Mouse (Mus musculus): ENCODE results near the gene Mcm7. TPM values are rescaled to one million over a fixed set of nuclear protein-coding genes. Genes with fewer than 3 reads are reported as not detected.

The Mcm7 gene
- total and polyA plus RNA-seq, 3 experiments = 202 to 565 (median 255) TPM

GRCm38 (mm10) chr5:138186950-138187638, 14.9 kb upstream of the Mcm7 start, which contains the start of the genes Taf6 and Cnpy4:
Gene Taf6 (minus strand): TSS chr5:138187451.
Gene Cnpy4 (plus strand): TSS chr5:138187485.
- TF ChIP-seq HCFC1 (IDR thresholded peaks at IDR 0.05; ENCODE audit: low read depth, low read length) (peak; percentile 84), TCF12 (IDR thresholded peaks at IDR 0.05; ENCODE audit: low read depth, low read length) (peak; percentile 75), POLR2A (IDR thresholded peaks at IDR 0.05; ENCODE audit: control insufficient read depth in 1 of 2, insufficient read depth in 1 of 2, low read depth in 1 of 2, low read length in 2 of 2, poor library complexity in 1 of 2) (peak; percentile 98 to 100), MYC (IDR thresholded peaks at IDR 0.05; ENCODE audit: low read depth, low read length) (no peak), SIN3A (IDR thresholded peaks at IDR 0.05; ENCODE audit: low read length) (peak; percentile 83), JUND (IDR thresholded peaks at IDR 0.05; ENCODE audit: low read depth, low read length) (no peak), NRF1 (IDR thresholded peaks at IDR 0.05; ENCODE audit: insufficient read depth, low read depth, low read length, poor library complexity, severe bottlenecking) (peak; percentile 86), CHD1 (IDR thresholded peaks at IDR 0.05; ENCODE audit: low read depth, low read length) (no peak), RCOR1 (IDR thresholded peaks at IDR 0.05; ENCODE audit: low read depth, low read length) (no peak), E2F4 (IDR thresholded peaks at IDR 0.05; ENCODE audit: borderline replicate concordance, low read depth, low read length) (peak; percentile 84; the same call in 1 of the 2 replicates), TBP (IDR thresholded peaks at IDR 0.05; ENCODE audit: low read depth, low read length) (peak; percentile 95), MAFK (IDR thresholded peaks at IDR 0.05; ENCODE audit: borderline replicate concordance, low read depth, low read length) (no peak), NELFE (IDR thresholded peaks at IDR 0.05; ENCODE audit: low read depth, low read length) (peak; percentile 93), GATA1 (IDR thresholded peaks at IDR 0.05; ENCODE audit: low read depth, low read length) (0 out of 2 replicates have a peak, but pooled peaks have one; percentile 24), ZNF384 (IDR thresholded peaks at IDR 0.05; ENCODE audit: low read depth, low read length) (peak; percentile 99), EP300 (IDR thresholded peaks at IDR 0.05; ENCODE audit: low read depth in 1 of 2, low read length in 2 of 2) (no peak), MXI1 (IDR thresholded peaks at IDR 0.05; ENCODE audit: low read depth, low read length) (peak; percentile 62)
- H3K36me3 ChIP-seq (ENCODE audit: control insufficient read depth in 1 of 2, insufficient read depth in 2 of 2, low read length in 2 of 2) = peaks cover 0 to 5% of the 10 kb centered on the region in 2 experiments; a peak in 2 of 4 replicates

DNA sequence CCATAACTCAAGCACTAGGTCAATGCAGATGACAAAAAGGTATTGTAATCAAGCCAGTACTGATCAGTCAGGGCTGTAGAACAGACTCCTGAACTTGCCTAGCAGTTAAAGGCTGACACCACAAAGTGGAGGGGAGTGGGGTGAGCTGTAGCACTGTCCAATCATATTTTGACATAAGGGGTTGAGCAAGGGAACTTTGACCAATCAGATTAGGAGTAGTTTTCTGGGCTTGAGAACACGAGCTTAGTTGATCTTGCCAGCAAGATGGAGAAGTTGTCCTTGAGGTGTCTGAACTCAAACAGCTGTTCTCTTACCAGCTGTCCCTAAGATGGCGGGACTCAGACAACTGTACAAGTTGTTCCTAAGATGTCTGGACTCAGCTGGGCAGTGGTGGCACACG, 995 bp upstream of the Mcm7 start:
- Histone ChIP-seq H3K4me1 (ENCODE audit: control insufficient read depth in 1 of 2, insufficient read depth in 2 of 2, low read length in 2 of 2) (peaks cover 0 to 10% of the 10 kb centered on the region in 2 experiments; a peak in 2 of 4 replicates), H3K9me3 (replicated peaks; ENCODE audit: insufficient read depth, low read length) (no peaks in the 10 kb centered on the region), H3K9ac (ENCODE audit: control insufficient read depth, low read depth, low read length, poor library complexity, severe bottlenecking) (0 out of 2 replicates have a peak overlapping the region, but pooled peaks have one; percentile 81), H3K79me2 (ENCODE audit: control insufficient read depth, insufficient read depth, low read length, poor library complexity) (peaks cover 27% of the 10 kb centered on the region), H3K27ac (ENCODE audit: control insufficient read depth, low read depth, low read length) (peak overlapping the region; percentile 95), H3K27me3 (ENCODE audit: control insufficient read depth in 1 of 2, insufficient read depth in 2 of 2, low read length in 2 of 2) (no peaks in the 10 kb centered on the region), H3K4me3 (ENCODE audit: control insufficient read depth in 1 of 2, insufficient read depth in 1 of 2, low read depth in 2 of 2, low read length in 2 of 2) (no peak overlapping the region), H3K36me3 (ENCODE audit: control insufficient read depth in 1 of 2, insufficient read depth in 2 of 2, low read length in 2 of 2) (peaks cover 4 to 18% of the 10 kb centered on the region in 2 experiments)
- TF ChIP-seq E2F4 (IDR thresholded peaks at IDR 0.05; ENCODE audit: borderline replicate concordance, low read depth, low read length) = no peak
- TF ChIP-seq ETS1 (IDR thresholded peaks at IDR 0.05; ENCODE audit: low read depth, low read length) = peak; percentile 84
- 0 out of 2 replicates have a peak, but pooled peaks have one; percentile 45 for TF ChIP-seq MYC (IDR thresholded peaks at IDR 0.05; ENCODE audit: low read depth, low read length)
- TF ChIP-seq ZC3H11A (IDR thresholded peaks at IDR 0.05; ENCODE audit: low read depth, low read length) = no peak
- TF ChIP-seq CTCF (IDR thresholded peaks at IDR 0.05 in 2 of 3, conservative IDR thresholded peaks at IDR 0.05 in 1 of 3; ENCODE audit: control insufficient read depth in 1 of 3, insufficient read depth in 1 of 3, low read depth in 2 of 3, low read length in 3 of 3, poor library complexity in 1 of 3, severe bottlenecking in 1 of 3) = no peak
- no peak for TF ChIP-seq SMC3 (IDR thresholded peaks at IDR 0.05; ENCODE audit: low read depth, low read length)
- no peak for TF ChIP-seq GATA1 (IDR thresholded peaks at IDR 0.05; ENCODE audit: low read depth, low read length)
- no peak for TF ChIP-seq ZKSCAN1 (IDR thresholded peaks at IDR 0.05; ENCODE audit: low read depth, low read length)
- no peak for TF ChIP-seq KAT2A (conservative IDR thresholded peaks at IDR 0.05; ENCODE audit: low read depth, low read length)
- peak in 1 of 2 experiments; percentile 52; a peak in 2 of 4 replicates for TF ChIP-seq POLR2A (IDR thresholded peaks at IDR 0.05; ENCODE audit: control insufficient read depth in 1 of 2, insufficient read depth in 1 of 2, low read depth in 1 of 2, low read length in 2 of 2, poor library complexity in 1 of 2)
- TF ChIP-seq TAL1 (IDR thresholded peaks at IDR 0.05; ENCODE audit: low read length) = no peak
- peak; percentile 26; the same call in 1 of the 2 replicates for TF ChIP-seq NELFE (IDR thresholded peaks at IDR 0.05; ENCODE audit: low read depth, low read length)
- peak; percentile 84 for TF ChIP-seq SIN3A (IDR thresholded peaks at IDR 0.05; ENCODE audit: low read length)
- TF ChIP-seq TBP (IDR thresholded peaks at IDR 0.05; ENCODE audit: low read depth, low read length) = peak; percentile 76
- TF ChIP-seq MEF2A (IDR thresholded peaks at IDR 0.05; ENCODE audit: extremely low read depth, insufficient replicate concordance, low read depth, low read length, poor library complexity, severe bottlenecking) = no peak
- TF ChIP-seq JUND (IDR thresholded peaks at IDR 0.05; ENCODE audit: low read depth, low read length) = no peak
- TF ChIP-seq TCF12 (IDR thresholded peaks at IDR 0.05; ENCODE audit: low read depth, low read length) = 0 out of 2 replicates have a peak, but pooled peaks have one; percentile 21
- TF ChIP-seq MAX (IDR thresholded peaks at IDR 0.05; ENCODE audit: low read length) = peak; percentile 60; the same call in 1 of the 2 replicates
- peak; percentile 91 for DNase-seq (ENCODE audit: low read depth, low spot score)

More at GRCm38 (mm10) chr5:138186950-138187638, 14.9 kb upstream of the Mcm7 start, which contains the start of the genes Taf6 and Cnpy4:
- Histone ChIP-seq H3K27me3 (ENCODE audit: control insufficient read depth in 1 of 2, insufficient read depth in 2 of 2, low read length in 2 of 2) (no peaks in the 10 kb centered on the region), H3K4me1 (ENCODE audit: control insufficient read depth in 1 of 2, insufficient read depth in 2 of 2, low read length in 2 of 2) (peaks cover 0 to 5% of the 10 kb centered on the region in 2 experiments; a peak in 1 of 4 replicates), H3K9ac (ENCODE audit: control insufficient read depth, low read depth, low read length, poor library complexity, severe bottlenecking) (peak within 1 kb of the TSS; percentile 96), H3K79me2 (ENCODE audit: control insufficient read depth, insufficient read depth, low read length, poor library complexity) (peaks cover 6% of the 10 kb centered on the region; the same call in 1 of the 2 replicates), H3K9me3 (replicated peaks; ENCODE audit: insufficient read depth, low read length) (no peaks in the 10 kb centered on the region), H3K27ac (ENCODE audit: control insufficient read depth, low read depth, low read length) (peak within 1 kb of the TSS; percentile 84), H3K4me3 (ENCODE audit: control insufficient read depth in 1 of 2, insufficient read depth in 1 of 2, low read depth in 2 of 2, low read length in 2 of 2) (peak within 1 kb of the TSS; percentile 51 to 99)
- DNase-seq (ENCODE audit: low read depth, low spot score) = peak; percentile 93
